9 mouse cellular contexts compared by ENCODE assay signal in genomic region chr4:59330961-59331604, GRCm38 (mm10).
A peak's percentile ranks its signal among the peaks of the same experiment; 100 is the strongest.
DNase-seq lines count a peak whose midpoint lies in the region; ATAC-seq and TF ChIP-seq lines count a peak whose summit lies in the region.
"Had no signal": no experiment of that assay in that cellular context is flagged by ENCODE, and none has a peak within 500 bp of the region (broad histone marks: within the 10 kb centered on the region; RNA-seq: fewer than 3 reads in every experiment).

No protein-coding gene starts in this region.

- H3K9me3 ChIP-seq in embryonic facial prominence, embryonic 13.5 days, result no peaks in the 10 kb centered on the region
- no peaks in the 10 kb centered on the region for H3K9me3 ChIP-seq in embryonic facial prominence, embryonic 10.5 days
- no peaks in the 10 kb centered on the region for H3K9me3 ChIP-seq in lung, embryonic 16.5 days (ENCODE audit: control insufficient read depth, low read length)
- H3K9me3 ChIP-seq: forebrain, embryonic 15.5 days had no signal

- no peak for ATAC-seq in embryonic facial prominence, embryonic 13.5 days (ENCODE audit: insufficient number of reproducible peaks, insufficient read depth, low FRiP score, low TSS enrichment, low read depth)
- ATAC-seq in lung, embryonic 16.5 days (ENCODE audit: low read depth), result peak; percentile 66; the same call in 1 of the 2 replicates
- peak; percentile 39 for ATAC-seq in inflammation-experienced regulatory T-cells, adult 6 months

- DNase-seq in embryonic facial prominence, embryonic 10.5 days (ENCODE audit: low spot score), result no peak
- DNase-seq in lung, postnatal 4 days, result no peak
- no peak for DNase-seq in gastrocnemius, adult 8-10 months (ENCODE audit: low spot score in 2 of 2)
- DNase-seq in adrenal gland, adult 2 months, result no peak

- H3K27me3 ChIP-seq in embryonic facial prominence, embryonic 13.5 days, result no peaks in the 10 kb centered on the region
- no peaks in the 10 kb centered on the region for H3K27me3 ChIP-seq in embryonic facial prominence, embryonic 10.5 days (replicated peaks; ENCODE audit: low read depth, poor library complexity, severe bottlenecking)
- no peaks in the 10 kb centered on the region for H3K27me3 ChIP-seq in lung, embryonic 16.5 days (ENCODE audit: control insufficient read depth, insufficient read depth, low read depth, low read length)
- no peaks in the 10 kb centered on the region for H3K27me3 ChIP-seq in small intestine, adult 2 months (ENCODE audit: control insufficient read depth, insufficient read depth, low read length)
- H3K27me3 ChIP-seq: forebrain, embryonic 15.5 days had no signal

- H3K4me3 ChIP-seq in embryonic facial prominence, embryonic 13.5 days, result no peak overlapping the region
- no peak overlapping the region for H3K4me3 ChIP-seq in embryonic facial prominence, embryonic 10.5 days
- no peak overlapping the region for H3K4me3 ChIP-seq in lung, embryonic 16.5 days (ENCODE audit: low read length)
- H3K4me3 ChIP-seq in small intestine, adult 2 months (ENCODE audit: low read depth, low read length), result no peak overlapping the region
- H3K4me3 ChIP-seq: forebrain, embryonic 15.5 days had no signal

- WGBS in embryonic facial prominence, embryonic 13.5 days, result 32% methylated on average over 10 of the region's 10 CpGs
- 38% methylated on average over 10 of the region's 10 CpGs for WGBS in embryonic facial prominence, embryonic 10.5 days
- WGBS in lung, embryonic 16.5 days, result 33% methylated on average over 10 of the region's 10 CpGs
- 13% methylated on average over 10 of the region's 10 CpGs for WGBS in small intestine, adult 2 months

- H3K9ac ChIP-seq in embryonic facial prominence, embryonic 13.5 days, result no peak overlapping the region
- peak overlapping the region; percentile 40; the same call in 1 of the 2 replicates for H3K9ac ChIP-seq in lung, embryonic 16.5 days (ENCODE audit: low read length)
- H3K9ac ChIP-seq: forebrain, embryonic 15.5 days had no signal

- H3K36me3 ChIP-seq in embryonic facial prominence, embryonic 13.5 days, result no peaks in the 10 kb centered on the region
- H3K36me3 ChIP-seq in embryonic facial prominence, embryonic 10.5 days (replicated peaks), result no peaks in the 10 kb centered on the region
- H3K36me3 ChIP-seq in lung, embryonic 16.5 days (ENCODE audit: control insufficient read depth, insufficient read depth, low read length), result no peaks in the 10 kb centered on the region
- H3K36me3 ChIP-seq in small intestine, adult 2 months (ENCODE audit: control insufficient read depth, insufficient read depth, low read length), result no peaks in the 10 kb centered on the region
- H3K36me3 ChIP-seq: forebrain, embryonic 15.5 days had no signal

- H3K4me2 ChIP-seq in embryonic facial prominence, embryonic 13.5 days, result no peak overlapping the region
- H3K4me2 ChIP-seq in lung, embryonic 16.5 days (ENCODE audit: low read depth, low read length), result peak overlapping the region; percentile 3; the same call in 1 of the 2 replicates
- H3K4me2 ChIP-seq: forebrain, embryonic 15.5 days had no signal

- no peak for TF ChIP-seq POLR2A in small intestine, adult 2 months (IDR thresholded peaks at IDR 0.05; ENCODE audit: low read depth, low read length)

- TF ChIP-seq CTCF in small intestine, adult 2 months (IDR thresholded peaks at IDR 0.05; ENCODE audit: extremely low read depth, insufficient read length, insufficient replicate concordance, low read depth, low read length), result no peak

- 0 out of 2 replicates have a peak overlapping the region, but pooled peaks have one; percentile 55 for H3K27ac ChIP-seq in embryonic facial prominence, embryonic 13.5 days
- H3K27ac ChIP-seq in embryonic facial prominence, embryonic 10.5 days (replicated peaks), result no peak overlapping the region
- H3K27ac ChIP-seq in lung, embryonic 16.5 days (ENCODE audit: low read length), result peak overlapping the region; percentile 90
- H3K27ac ChIP-seq in small intestine, adult 2 months (ENCODE audit: insufficient read depth, low read depth, low read length), result peak overlapping the region; percentile 100
- H3K27ac ChIP-seq: forebrain, embryonic 15.5 days had no signal

- H3K4me1 ChIP-seq in embryonic facial prominence, embryonic 13.5 days, result peaks cover 23% of the 10 kb centered on the region
- H3K4me1 ChIP-seq in embryonic facial prominence, embryonic 10.5 days, result peaks cover 13% of the 10 kb centered on the region
- peaks cover 24% of the 10 kb centered on the region for H3K4me1 ChIP-seq in lung, embryonic 16.5 days (replicated peaks; ENCODE audit: control insufficient read depth, insufficient read depth, low read length)
- peaks cover 23% of the 10 kb centered on the region for H3K4me1 ChIP-seq in small intestine, adult 2 months (ENCODE audit: control insufficient read depth, insufficient read depth, insufficient read length, low read length)
